Mouse (Mus musculus): ENCODE measurements around the gene Ret. TPM values are rescaled to one million over a fixed set of nuclear protein-coding genes. Genes with fewer than 3 reads are reported as not detected.

Gene Ret
- 1 to 10 TPM; 2.9 to 3.6 TPM for total RNA-seq (2021)
- long read RNA-seq, experiment 1, full-length matches to known transcripts, result 2 of 4 reads
- long read RNA-seq, experiment 1, partial matches to known transcripts, result 0 of 4 reads
- long read RNA-seq, experiment 1, other reads (novel, unspliced or antisense), result 2 of 4 reads
- long read RNA-seq, experiment 2, full-length matches to known transcripts, result 2 of 3 reads
- long read RNA-seq, experiment 2, partial matches to known transcripts, result 1 of 3 reads
- long read RNA-seq, experiment 2, other reads (novel, unspliced or antisense), result 0 of 3 reads

GRCm38 (mm10) chr6:118197440-118197975, at the start of gene Ret:
Gene Ret, minus strand, starts transcription at chr6:118197718.
- no peak for DNase-seq (ENCODE audit: low spot score in 2 of 2)

- DNase-seq (ENCODE audit: low spot score in 2 of 2), result no peak
These were observed 49.6 kb upstream of the Ret start for GRCm38 (mm10) chr6:118247161-118247560.

- DNase-seq (ENCODE audit: low spot score in 2 of 2), result no peak
These were observed 46.6 kb upstream of the Ret start for GRCm38 (mm10) chr6:118244106-118244505.

GRCm38 (mm10) chr6:118242941-118243340, 45.4 kb upstream of the Ret start:
- no peak for DNase-seq (ENCODE audit: low spot score in 2 of 2)

- peak; percentile 11 to 12 for DNase-seq (ENCODE audit: low spot score in 2 of 2)
These were observed 28.6 kb upstream of the Ret start for GRCm38 (mm10) chr6:118226072-118226471.

GRCm38 (mm10) chr6:118222471-118222870, 25.0 kb upstream of the Ret start:
- no peak for DNase-seq (ENCODE audit: low spot score in 2 of 2)

- no peak for DNase-seq (ENCODE audit: low spot score in 2 of 2)
These were observed 18.2 kb upstream of the Ret start for GRCm38 (mm10) chr6:118215676-118216075.

GRCm38 (mm10) chr6:118208326-118208725, 10.8 kb upstream of the Ret start:
- DNase-seq (ENCODE audit: low spot score in 2 of 2), result no peak

- DNase-seq (ENCODE audit: low spot score in 2 of 2), result no peak
These were observed 8.9 kb upstream of the Ret start for GRCm38 (mm10) chr6:118206386-118206785.

GRCm38 (mm10) chr6:118205176-118205890, 7.8 kb upstream of the Ret start:
- no peak for DNase-seq (ENCODE audit: low spot score in 2 of 2)

GRCm38 (mm10) chr6:118204112-118204511, 6.6 kb upstream of the Ret start:
- DNase-seq (ENCODE audit: low spot score in 2 of 2), result no peak

- DNase-seq (ENCODE audit: low spot score in 2 of 2), result peak; percentile 15 to 32
These were observed 623 bp downstream of the Ret start for GRCm38 (mm10) chr6:118196751-118197439.

GRCm38 (mm10) chr6:118195108-118195507, 2.4 kb downstream of the Ret start:
- peak; percentile 53 to 56 for DNase-seq (ENCODE audit: low spot score in 2 of 2)

- no peak for DNase-seq (ENCODE audit: low spot score in 2 of 2)
These were observed 4.6 kb downstream of the Ret start for GRCm38 (mm10) chr6:118192882-118193281.

- no peak for DNase-seq (ENCODE audit: low spot score in 2 of 2)
These were observed 5.3 kb downstream of the Ret start for GRCm38 (mm10) chr6:118192199-118192598.

GRCm38 (mm10) chr6:118189764-118190163, 7.8 kb downstream of the Ret start:
- no peak for DNase-seq (ENCODE audit: low spot score in 2 of 2)

GRCm38 (mm10) chr6:118188599-118188998, 8.9 kb downstream of the Ret start:
- no peak for DNase-seq (ENCODE audit: low spot score in 2 of 2)

GRCm38 (mm10) chr6:118187285-118187641, 10.3 kb downstream of the Ret start:
- no peak for DNase-seq (ENCODE audit: low spot score in 2 of 2)

GRCm38 (mm10) chr6:118186620-118187284, 10.8 kb downstream of the Ret start:
- no peak for DNase-seq (ENCODE audit: low spot score in 2 of 2)

- DNase-seq (ENCODE audit: low spot score in 2 of 2), result no peak
These were observed 13.4 kb downstream of the Ret start for GRCm38 (mm10) chr6:118184126-118184525.

- DNase-seq (ENCODE audit: low spot score in 2 of 2), result no peak
These were observed 17.5 kb downstream of the Ret start for GRCm38 (mm10) chr6:118180085-118180423.

Measured in left cerebral cortex, adult 18-20 months (tissue).